Mouse (Mus musculus) bone marrow macrophage, adult 2 months (primary cell): Measurements from ENCODE around the gene Usp49.

Experiments used
- CTCF ChIP-seq: IDR thresholded peaks from 2 replicates; pipeline ENCODE4 v1.5.1; 2012; ENCODE audit warnings: low read depth, mild to moderate bottlenecking, low read length, moderate library complexity
- POLR2A ChIP-seq: IDR thresholded peaks from 2 replicates; pipeline ENCODE4 v1.6.1; 2012; ENCODE audit warnings: mild to moderate bottlenecking, low read depth, low read length, borderline replicate concordance

- no peak for TF ChIP-seq CTCF
- no peak for TF ChIP-seq POLR2A
Measured at GRCm38 (mm10) chr17:47707961-47708360, 77.5 kb downstream of the Usp49 start.
